In genomic region chr2:94262917-94263529, GRCm38 (mm10) we compare ENCODE assay signal across 9 mouse cellular contexts.
DNase-seq lines count a peak whose midpoint lies in the region; ATAC-seq and TF ChIP-seq lines count a peak whose summit lies in the region.
"Had no signal": no experiment of that assay in that cellular context is flagged by ENCODE, and none has a peak within 500 bp of the region (broad histone marks: within the 10 kb centered on the region; RNA-seq: fewer than 3 reads in every experiment).

No protein-coding gene starts in this region.

- H3K27me3 ChIP-seq in lung, postnatal 0 days (replicated peaks; ENCODE audit: insufficient read depth, low read length): 0 out of 2 replicates have a peak, but pooled peaks cover 3% of the 10 kb centered on the region
- peaks cover 28% of the 10 kb centered on the region for H3K27me3 ChIP-seq in forebrain, embryonic 10.5 days (ENCODE audit: poor library complexity, severe bottlenecking)
- peaks cover 62% of the 10 kb centered on the region for H3K27me3 ChIP-seq in limb, embryonic 13.5 days
- no peaks in the 10 kb centered on the region for H3K27me3 ChIP-seq in stomach, embryonic 15.5 days (replicated peaks)

- DNase-seq in lung, postnatal 0 days (ENCODE audit: low spot score): no peak
- DNase-seq in lung, adult 18-20 months: no peak
- DNase-seq in forebrain, embryonic 10.5 days (ENCODE audit: extremely low spot score, low spot score): no peak
- no peak for DNase-seq in T-cell, adult 2 months (ENCODE audit: low spot score)

- H3K4me1 ChIP-seq in lung, postnatal 0 days (ENCODE audit: insufficient read depth, low read depth, low read length): 0 out of 2 replicates have a peak, but pooled peaks cover 5% of the 10 kb centered on the region
- H3K4me1 ChIP-seq in forebrain, embryonic 10.5 days: peaks cover 66% of the 10 kb centered on the region
- H3K4me1 ChIP-seq in limb, embryonic 13.5 days: peaks cover 32% of the 10 kb centered on the region
- H3K4me1 ChIP-seq in stomach, embryonic 15.5 days: peaks cover 9% of the 10 kb centered on the region; the same call in 1 of the 2 replicates

- TF ChIP-seq EP300 in lung, postnatal 0 days (IDR thresholded peaks at IDR 0.05): no peak

- 7% methylated on average over 10 of the region's 13 CpGs for WGBS in lung, postnatal 0 days
- 3% methylated on average over 13 of the region's 13 CpGs for WGBS in forebrain, embryonic 10.5 days
- WGBS in limb, embryonic 13.5 days: 3% methylated on average over 12 of the region's 13 CpGs
- 3% methylated on average over 12 of the region's 13 CpGs for WGBS in stomach, embryonic 15.5 days

- no peak overlapping the region for H3K27ac ChIP-seq in lung, postnatal 0 days (ENCODE audit: low read length)
- peak overlapping the region; percentile 89 for H3K27ac ChIP-seq in forebrain, embryonic 10.5 days
- H3K27ac ChIP-seq in limb, embryonic 13.5 days: no peak overlapping the region
- H3K27ac ChIP-seq in stomach, embryonic 15.5 days: no peak overlapping the region

- TF ChIP-seq CTCF in lung, postnatal 0 days (IDR thresholded peaks at IDR 0.05): no peak

- no peaks in the 10 kb centered on the region for H3K9me3 ChIP-seq in lung, postnatal 0 days (ENCODE audit: low read length)
- H3K9me3 ChIP-seq in forebrain, embryonic 10.5 days: no peaks in the 10 kb centered on the region
- H3K9me3 ChIP-seq in limb, embryonic 13.5 days: no peaks in the 10 kb centered on the region
- no peaks in the 10 kb centered on the region for H3K9me3 ChIP-seq in stomach, embryonic 15.5 days

- no peak overlapping the region for H3K9ac ChIP-seq in lung, postnatal 0 days (replicated peaks; ENCODE audit: low read depth)
- 0 out of 2 replicates have a peak overlapping the region, but pooled peaks have one; percentile 45 for H3K9ac ChIP-seq in limb, embryonic 13.5 days
- H3K9ac ChIP-seq in stomach, embryonic 15.5 days: no peak overlapping the region

- H3K4me2 ChIP-seq in lung, postnatal 0 days (replicated peaks; ENCODE audit: low read depth, low read length): peak overlapping the region; percentile 32; the same call in 1 of the 2 replicates
- peak overlapping the region; percentile 70 for H3K4me2 ChIP-seq in limb, embryonic 13.5 days (replicated peaks)
- H3K4me2 ChIP-seq in stomach, embryonic 15.5 days: peak overlapping the region; percentile 58

- no peak overlapping the region for H3K4me3 ChIP-seq in lung, postnatal 0 days (ENCODE audit: low read depth, low read length)
- peak overlapping the region; percentile 63 for H3K4me3 ChIP-seq in forebrain, embryonic 10.5 days
- H3K4me3 ChIP-seq in limb, embryonic 13.5 days: peak overlapping the region; percentile 38
- H3K4me3 ChIP-seq in stomach, embryonic 15.5 days (replicated peaks): peak overlapping the region; percentile 29
- H3K4me3 ChIP-seq: erythroblast, embryonic 14.5 days had no signal

- H3K36me3 ChIP-seq in lung, postnatal 0 days (ENCODE audit: insufficient read depth, low read length): no peaks in the 10 kb centered on the region
- peaks cover 23% of the 10 kb centered on the region for H3K36me3 ChIP-seq in forebrain, embryonic 10.5 days (replicated peaks)
- H3K36me3 ChIP-seq in limb, embryonic 13.5 days: no peaks in the 10 kb centered on the region
- H3K36me3 ChIP-seq in stomach, embryonic 15.5 days: no peaks in the 10 kb centered on the region

- ATAC-seq in lung, postnatal 0 days: no peak
- no peak for ATAC-seq in limb, embryonic 13.5 days (ENCODE audit: low FRiP score, low read depth)
- no peak for ATAC-seq in stomach, embryonic 15.5 days (ENCODE audit: insufficient read depth, low FRiP score, low read depth)
- no peak for ATAC-seq in inflammation-experienced regulatory T-cells, adult 6 months
- ATAC-seq in activated CD4-positive, CD25-positive, alpha-beta regulatory T cell, adult 4 months: no peak
